Mouse (Mus musculus) left cerebral cortex, adult 2 months (tissue): ENCODE data around the gene Stx19. TPM values are rescaled to one million over a fixed set of nuclear protein-coding genes. Genes with fewer than 3 reads are reported as not detected.

Source experiments
- DNase-seq, 2 experiments: peaks; one replicate each; pipeline ENCODE4 v3.0.0; 2021 to 2022; ENCODE audit warnings: low spot score in 2 of 2, mixed read lengths in 1 of 2; ENCODE audit errors: extremely low spot score in 1 of 2
- H3K27ac ChIP-seq: fragments of 200-600 bp; 2 replicates; pipeline ENCODE4 v1.8.1; 2022
- H3K4me3 ChIP-seq: fragments of 200-600 bp; 2 replicates; pipeline ENCODE4 v1.8.1; 2022
- CTCF ChIP-seq: fragments of 200-600 bp; IDR thresholded peaks from 2 replicates; pipeline ENCODE4 v1.8.1; 2022; ENCODE audit warnings: antibody characterized with exemption, mild to moderate bottlenecking, moderate library complexity
- intact Hi-C: fragments of 180-260 bp; cut with DNase I; formaldehyde crosslinking; loops from one replicate; pipeline ENCODE4 v1.15.1; 2025
- long read RNA-seq, 2 experiments: library from polyadenylated mRNA; stranded (forward); transcript quantifications; one replicate each; pipeline ENCODE4 v2.0.0; 2021; ENCODE audit warnings: borderline mapping rate in 2 of 2
- total RNA-seq, 2 experiments: library from RNA; stranded (reverse); gene quantifications; 2 replicates each; pipeline ENCODE4 v1.2.3; 2021

The Stx19 gene
- total RNA-seq: not detected
- long read RNA-seq, experiment 1: 0 reads
- long read RNA-seq, experiment 2: 0 reads

DNA sequence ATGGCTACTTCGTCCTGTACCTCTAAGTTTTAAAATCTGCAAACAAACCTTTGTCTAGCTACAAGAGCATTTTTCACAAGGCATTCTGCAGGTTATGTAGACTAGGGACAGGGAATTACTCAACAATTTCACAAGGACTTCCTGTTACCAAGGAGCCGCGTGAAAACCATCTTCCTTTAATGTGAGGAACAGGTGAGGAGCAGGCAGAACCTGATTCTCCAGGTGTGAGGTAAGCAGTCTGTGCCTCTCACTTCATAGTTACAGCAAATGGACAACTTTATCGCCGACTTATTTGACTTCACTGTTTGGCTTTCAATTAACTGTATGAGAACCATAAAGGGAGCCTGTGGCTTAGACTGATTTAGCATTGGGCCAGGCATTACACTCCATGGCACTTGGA is at the start of gene Stx19:
Gene Stx19, plus strand, starts transcription at position 186 of the 400 bp plus-strand sequence.
- Histone ChIP-seq H3K27ac (no peak within 1 kb of the TSS), H3K4me3 (no peak within 1 kb of the TSS)
- no peak for TF ChIP-seq CTCF
- intact Hi-C loops: no loop called here
- DNase-seq: no peak

DNA sequence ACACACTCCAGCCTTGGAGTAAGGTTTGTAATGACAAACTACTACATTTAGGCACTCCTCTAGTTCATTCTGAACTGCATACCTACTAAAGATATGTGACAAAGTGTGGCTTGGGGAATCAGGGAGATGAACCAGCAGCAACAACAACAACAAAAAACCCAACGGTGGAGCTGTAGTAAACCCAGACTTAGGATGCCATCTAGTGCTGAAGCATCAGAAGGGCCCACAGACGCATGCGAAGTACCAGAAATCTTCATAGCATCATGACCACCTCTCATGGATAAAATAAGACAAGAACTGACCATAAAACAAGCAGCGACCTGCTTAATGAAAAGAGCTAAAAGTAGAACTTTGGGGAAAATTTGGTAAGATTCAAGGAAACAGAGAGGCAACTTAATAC is 41.0 kb upstream of the Stx19 start:
- intact Hi-C loops: no loop called here
- no peak for DNase-seq
- TF ChIP-seq CTCF: peak; percentile 53
- no peak overlapping the region for H3K4me3 ChIP-seq
- H3K27ac ChIP-seq: no peak overlapping the region

DNA sequence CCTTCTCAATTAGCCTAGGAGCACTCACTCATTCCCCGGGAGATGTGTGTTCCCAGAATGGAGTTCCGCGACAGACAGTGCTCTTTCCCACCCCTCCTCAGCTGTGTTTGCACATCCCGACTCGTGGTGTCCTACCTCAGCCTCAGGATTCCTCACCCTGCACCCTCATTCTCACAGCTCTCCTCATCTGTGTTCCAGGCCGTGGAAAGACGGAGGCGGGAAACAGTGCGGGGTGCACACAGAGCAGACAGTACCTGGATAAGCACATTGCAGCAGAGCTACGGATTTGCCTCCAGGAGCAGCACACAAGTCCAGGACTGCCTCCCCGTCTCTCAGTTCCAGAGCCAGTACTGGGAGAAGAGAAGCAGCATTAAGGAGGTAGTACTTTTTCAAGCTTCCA is 38.4 kb upstream of the Stx19 start:
- no peak overlapping the region for H3K4me3 ChIP-seq
- H3K27ac ChIP-seq: no peak overlapping the region
- TF ChIP-seq CTCF: no peak
- intact Hi-C loops: no loop called here
- DNase-seq: peak in 1 of 2 experiments; percentile 22

DNA sequence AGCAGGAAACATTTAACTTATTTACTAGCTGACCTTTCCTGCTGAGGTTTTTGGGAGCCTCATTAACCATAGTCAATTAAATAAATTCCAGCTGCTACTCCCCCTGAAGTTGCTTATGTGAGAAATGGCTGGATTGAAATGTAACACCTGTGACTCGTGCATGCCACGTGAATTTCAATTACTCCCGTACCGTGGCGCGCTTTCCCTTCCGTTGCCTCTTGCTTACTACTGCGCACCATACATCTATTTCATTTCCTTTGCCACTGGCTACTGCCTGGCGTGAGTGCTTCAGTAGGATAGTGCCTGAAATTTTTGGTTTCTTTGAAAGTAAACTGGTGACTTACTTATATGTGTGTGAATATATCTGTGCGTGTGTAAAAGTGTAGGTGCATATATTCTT is 36.2 kb upstream of the Stx19 start:
- DNase-seq: no peak
- Histone ChIP-seq H3K4me3 (no peak overlapping the region), H3K27ac (no peak overlapping the region)
- TF ChIP-seq CTCF: no peak
- intact Hi-C loops: no loop called here

DNA sequence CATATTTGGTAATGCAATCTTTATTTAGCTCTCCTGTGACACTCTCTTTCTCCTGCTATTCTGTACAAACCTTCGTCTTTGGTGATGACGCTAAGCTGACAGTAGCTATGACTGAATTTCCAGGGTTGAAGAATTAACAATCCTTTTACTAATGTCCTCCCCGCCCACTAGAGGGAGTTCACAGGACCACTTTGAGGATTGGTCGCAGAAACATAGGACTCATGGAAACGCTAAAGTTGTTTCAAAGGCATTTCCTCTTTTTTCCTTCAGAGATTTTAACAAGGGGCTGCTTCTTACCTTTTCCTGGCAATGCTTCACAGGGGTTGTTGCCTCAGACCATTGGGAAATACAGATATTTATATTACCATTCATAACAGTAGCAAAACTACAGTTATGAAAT is 32.2 kb upstream of the Stx19 start:
- no peak for DNase-seq
- Histone ChIP-seq H3K27ac (no peak overlapping the region), H3K4me3 (no peak overlapping the region)
- intact Hi-C loops: no loop called here
- peak; percentile 45 for TF ChIP-seq CTCF

DNA sequence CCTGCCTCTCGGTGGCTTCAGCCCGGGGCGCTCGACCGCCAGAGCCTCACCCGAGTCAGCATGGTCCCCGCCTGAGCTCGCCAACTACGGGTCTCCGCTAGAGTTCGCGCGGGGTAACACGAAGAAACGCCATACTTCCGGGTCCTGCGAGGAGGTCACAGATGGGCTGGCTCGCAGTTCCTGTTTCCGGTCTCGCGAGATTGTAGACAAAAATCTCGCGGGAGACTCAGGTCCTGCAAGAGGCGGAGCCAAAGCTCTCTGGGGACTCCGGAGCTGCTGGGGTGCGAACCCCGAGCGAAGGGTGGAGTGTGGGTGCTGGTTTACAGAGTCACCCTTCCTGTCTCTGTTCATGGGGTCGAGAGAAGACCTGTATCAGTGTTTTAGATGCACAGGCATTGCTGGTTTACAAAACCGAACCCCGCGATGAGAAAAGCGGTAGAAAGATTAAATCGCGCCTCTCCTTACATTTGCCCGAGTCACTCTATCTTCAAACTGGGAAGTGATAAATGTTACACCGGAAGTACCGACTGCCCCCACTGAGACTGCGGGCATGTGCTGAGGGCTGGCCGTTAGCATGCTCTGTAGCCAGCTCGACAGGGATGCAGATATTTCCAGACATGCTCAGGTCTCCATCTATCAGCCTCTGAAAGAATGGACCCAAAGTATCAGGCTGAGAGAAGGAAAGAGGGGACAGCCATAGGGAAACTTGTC is 27.7 kb upstream of the Stx19 start, which contains the start of gene Nsun3:
Gene Nsun3, minus strand, starts transcription at position 198 of the 711 bp plus-strand sequence.
- TF ChIP-seq CTCF: no peak; the same call in 1 of the 2 replicates

DNA sequence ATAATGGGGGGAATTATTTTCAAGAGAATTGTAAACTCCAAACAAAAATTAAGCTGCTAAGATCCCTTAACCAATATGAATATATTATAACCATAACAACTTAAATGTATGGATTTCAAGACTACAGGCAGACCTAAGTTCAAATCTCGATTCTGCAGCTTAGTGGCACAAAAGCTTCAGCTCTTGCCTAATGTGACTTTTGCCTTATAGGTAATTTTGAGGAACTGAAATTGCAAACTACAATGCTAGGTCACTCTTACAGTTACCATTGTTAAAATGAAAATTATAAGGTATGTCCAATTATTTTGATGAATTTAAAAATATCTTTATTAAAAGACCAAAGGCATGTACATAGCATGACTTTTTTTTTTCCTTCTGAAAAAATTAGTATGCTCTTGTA is 17.9 kb upstream of the Stx19 start:
- DNase-seq: no peak
- intact Hi-C loops: no loop called here
- TF ChIP-seq CTCF: no peak
- no peak overlapping the region for H3K4me3 ChIP-seq
- H3K27ac ChIP-seq: no peak overlapping the region

More for the DNA sequence above, 27.7 kb upstream of the Stx19 start, which contains the start of gene Nsun3:
- DNase-seq: peak; percentile 87 to 91
- Histone ChIP-seq H3K27ac (peak within 1 kb of the TSS; percentile 89), H3K4me3 (peak within 1 kb of the TSS; percentile 59)
- intact Hi-C loops: loop anchor here (5.0 kb wide), 1 partner anchor 41 kb away; no protein-coding TSS in a partner anchor

DNA sequence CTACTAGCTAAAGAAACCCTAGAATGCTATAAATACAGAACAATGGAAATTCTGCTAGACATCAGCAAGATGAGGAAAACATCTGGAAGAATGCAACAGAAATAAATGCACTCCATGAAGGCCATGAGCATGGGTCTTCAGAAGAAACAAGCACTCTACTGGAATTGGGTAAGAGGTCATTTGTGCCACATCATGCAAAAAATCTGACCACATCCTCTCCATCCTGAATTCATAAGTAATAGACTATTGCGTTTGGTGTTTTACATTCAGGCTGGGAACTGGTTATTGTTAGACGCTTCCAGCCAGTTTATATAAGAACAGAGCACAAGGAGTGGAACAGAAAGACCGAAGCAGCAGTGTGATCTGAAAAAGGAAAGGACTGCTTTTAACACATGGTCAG is 15.7 kb upstream of the Stx19 start:
- Histone ChIP-seq H3K4me3 (no peak overlapping the region), H3K27ac (no peak overlapping the region)
- DNase-seq: no peak
- intact Hi-C loops: no loop called here
- no peak for TF ChIP-seq CTCF

DNA sequence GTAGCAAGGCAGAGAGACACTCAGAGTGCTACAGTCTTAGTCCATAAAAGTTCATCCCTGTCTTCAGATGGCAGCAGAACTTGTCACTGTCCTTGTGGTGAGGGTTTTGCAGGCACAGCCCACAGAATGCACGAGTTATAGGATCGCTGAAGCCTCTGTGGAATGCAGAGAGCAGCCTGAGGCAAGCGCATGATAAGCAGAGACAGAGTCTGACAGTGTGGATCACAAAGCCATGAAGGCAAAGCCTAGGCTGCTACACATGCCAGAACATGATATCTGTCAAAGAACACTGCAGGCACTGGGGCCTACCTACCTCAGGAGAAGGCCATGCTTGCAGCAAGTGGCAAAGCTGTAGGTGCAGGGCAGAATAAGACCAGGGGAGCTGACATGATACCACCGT is 15.1 kb upstream of the Stx19 start:
- intact Hi-C loops: no loop called here
- no peak for DNase-seq
- Histone ChIP-seq H3K4me3 (no peak overlapping the region), H3K27ac (no peak overlapping the region)
- TF ChIP-seq CTCF: no peak

DNA sequence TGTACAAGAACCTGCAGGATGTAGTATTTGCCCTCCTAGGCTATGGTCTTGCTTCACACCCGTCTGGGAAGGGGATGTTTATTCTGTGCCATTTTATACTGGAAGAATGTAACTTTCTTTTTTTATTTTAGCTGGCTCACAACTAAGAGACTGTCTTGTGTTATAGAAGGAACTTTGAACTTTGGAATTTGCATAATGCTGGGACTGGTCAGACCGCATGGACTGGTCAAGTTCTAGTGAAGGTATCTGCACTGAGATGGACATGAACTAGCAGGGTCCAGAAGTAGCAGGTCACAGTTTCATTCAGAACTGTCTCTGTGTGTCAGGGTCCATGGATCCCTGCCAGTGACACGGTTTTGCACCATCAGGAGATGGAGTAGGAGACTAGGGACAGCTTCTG is 14.6 kb upstream of the Stx19 start:
- TF ChIP-seq CTCF: no peak
- no peak for DNase-seq
- no peak overlapping the region for H3K4me3 ChIP-seq
- no peak overlapping the region for H3K27ac ChIP-seq
- intact Hi-C loops: no loop called here

DNA sequence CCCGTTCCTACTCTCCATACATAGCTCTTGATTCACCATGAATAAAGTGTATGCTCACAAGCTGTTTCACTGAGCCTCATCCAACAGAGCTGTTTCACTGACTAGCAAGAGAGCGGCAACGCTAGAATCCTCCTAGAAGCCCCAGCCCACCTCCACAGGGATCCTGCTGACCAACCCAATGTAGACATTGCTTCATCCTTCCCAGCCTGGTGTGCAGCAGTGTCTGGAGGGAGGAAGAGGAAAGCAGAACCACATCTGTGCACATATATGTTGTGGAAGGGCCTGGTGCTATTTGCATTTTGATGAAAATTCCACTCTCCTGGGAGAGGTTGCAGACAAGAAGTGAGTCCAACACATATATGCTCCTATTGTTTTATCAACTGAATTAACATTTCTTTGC is 9.9 kb upstream of the Stx19 start:
- intact Hi-C loops: no loop called here
- Histone ChIP-seq H3K27ac (no peak overlapping the region), H3K4me3 (no peak overlapping the region)
- no peak for DNase-seq
- no peak for TF ChIP-seq CTCF

DNA sequence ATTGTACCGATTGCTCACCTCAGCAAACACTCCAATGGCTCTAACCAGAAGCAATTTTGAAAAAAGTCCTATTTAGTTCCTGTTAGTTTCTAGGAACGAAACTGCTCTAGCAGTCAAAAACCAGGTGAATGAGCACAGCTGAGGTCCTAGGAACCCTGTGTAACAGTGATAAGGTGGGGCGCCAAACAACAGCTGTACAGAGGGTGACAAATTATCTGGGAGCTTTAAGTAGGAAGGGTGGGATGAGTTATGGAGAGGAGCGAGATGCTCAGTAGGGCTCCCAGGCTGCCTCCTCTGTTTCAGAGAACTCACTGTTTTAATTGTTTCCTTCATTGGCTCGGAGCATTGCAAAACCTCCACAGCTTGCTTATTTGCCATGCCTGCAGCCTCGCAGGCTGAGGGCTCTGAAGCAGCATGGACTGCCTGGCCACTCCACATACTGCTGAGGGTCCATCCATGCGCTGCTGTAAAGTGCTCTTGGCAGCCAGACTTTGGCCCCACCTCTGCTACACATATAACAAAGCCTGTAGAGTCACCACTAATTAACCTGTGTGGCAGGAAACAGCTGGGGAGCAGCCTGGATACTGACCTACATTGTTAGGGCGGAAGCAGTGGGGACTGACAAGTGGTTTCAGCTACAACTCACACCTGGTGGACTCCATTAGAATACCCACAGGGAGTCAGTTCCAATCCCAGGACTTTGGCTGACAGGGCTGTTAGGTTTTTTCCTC is 7.1 kb upstream of the Stx19 start:
- no peak for DNase-seq
- Histone ChIP-seq H3K27ac (no peak overlapping the region), H3K4me3 (no peak overlapping the region)
- intact Hi-C loops: no loop called here
- no peak for TF ChIP-seq CTCF
